Mouse (Mus musculus): Measurements from ENCODE around the gene Anapc15-ps.

DNA sequence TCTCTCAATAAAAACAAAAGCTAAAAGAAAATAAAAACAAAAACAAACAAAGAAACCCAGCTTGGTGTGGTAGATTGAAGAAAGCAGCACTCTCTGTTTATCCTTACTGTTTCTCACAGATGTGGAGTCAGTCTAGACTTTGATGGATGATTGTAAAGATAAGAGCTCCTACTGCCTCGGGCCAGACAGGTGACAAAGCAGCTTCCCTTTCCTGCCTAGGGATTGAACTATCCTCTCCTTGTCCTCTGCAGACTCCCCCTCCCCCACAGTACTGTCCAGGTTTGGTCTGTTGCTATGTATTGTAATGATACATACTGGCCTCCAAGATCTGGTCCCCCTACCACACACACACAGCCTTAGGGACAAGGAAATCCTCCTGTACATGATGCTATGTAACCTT lies 45.5 kb upstream of the Anapc15-ps start:
- no peak for TF ChIP-seq CTCF (conservative IDR thresholded peaks at IDR 0.05; ENCODE audit: insufficient read depth, insufficient read length, low read depth, low read length)
- no peak for TF ChIP-seq POLR2A (IDR thresholded peaks at IDR 0.05; ENCODE audit: low read depth, low read length)

Measured in kidney, adult 2 months (tissue).